8 mouse cellular contexts compared by ENCODE assay signal in the genomic region with DNA sequence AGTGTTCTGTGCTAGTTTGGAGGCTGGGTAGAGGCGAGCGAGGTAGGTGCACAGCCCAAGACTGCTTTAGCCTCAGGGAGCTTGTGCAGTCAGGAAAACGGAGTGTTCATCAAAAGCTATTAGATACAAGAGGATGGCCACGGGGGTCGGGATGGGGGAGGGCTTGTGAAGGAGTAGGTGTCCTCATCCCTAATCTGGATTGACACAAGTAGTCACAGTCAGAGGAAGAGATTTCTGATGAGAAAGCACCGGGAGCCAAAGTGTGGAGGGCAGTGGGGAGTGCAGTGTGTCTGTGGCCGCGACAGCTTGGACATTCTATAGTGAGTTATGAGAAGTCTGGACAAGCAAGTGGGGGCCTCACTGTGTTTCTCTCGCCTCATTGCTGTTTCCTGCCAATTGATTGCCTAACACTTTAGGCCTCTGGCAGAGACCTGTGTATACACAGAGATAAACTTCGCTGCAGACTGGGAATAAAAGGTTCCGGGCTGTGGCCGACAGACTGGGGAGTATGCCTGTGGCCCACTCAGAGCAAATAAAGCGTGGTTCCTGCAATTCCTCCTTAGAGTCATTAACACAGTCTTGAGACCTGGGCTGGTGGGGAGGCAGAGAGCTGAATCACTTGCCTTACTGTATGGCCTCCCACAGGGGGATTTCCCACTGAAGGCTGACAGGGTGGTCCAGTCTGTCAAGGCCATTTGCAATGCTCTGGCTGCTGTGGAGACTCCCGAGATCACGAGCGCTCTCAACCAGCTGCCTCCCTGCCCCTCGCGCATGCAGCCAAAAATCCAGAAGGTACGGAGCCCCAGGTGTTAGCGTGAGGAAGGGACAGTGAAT. TPM values are rescaled to one million over a fixed set of nuclear protein-coding genes. Genes with fewer than 3 reads are reported as not detected.
DNase-seq lines count a peak whose midpoint lies in the region; ATAC-seq and TF ChIP-seq lines count a peak whose summit lies in the region.

No protein-coding gene starts in this region.

- H3K27me3 ChIP-seq in heart, embryonic 16.5 days (ENCODE audit: control insufficient read depth, insufficient read depth, low read length): no peaks in the 10 kb centered on the region
- H3K27me3 ChIP-seq in lung, postnatal 0 days (replicated peaks; ENCODE audit: insufficient read depth, low read length): no peaks in the 10 kb centered on the region; the same call in 1 of the 2 replicates

- H3K27ac ChIP-seq in heart, embryonic 16.5 days (ENCODE audit: low read length): peak overlapping the region; percentile 81
- peak overlapping the region; percentile 55 for H3K27ac ChIP-seq in lung, postnatal 0 days (ENCODE audit: low read length)

- H3K4me1 ChIP-seq in heart, embryonic 16.5 days (ENCODE audit: control insufficient read depth, insufficient read depth, low read length): peaks cover 27% of the 10 kb centered on the region
- peaks cover 27% of the 10 kb centered on the region for H3K4me1 ChIP-seq in lung, postnatal 0 days (ENCODE audit: insufficient read depth, low read depth, low read length)

- H3K9me3 ChIP-seq in heart, embryonic 16.5 days (replicated peaks; ENCODE audit: control insufficient read depth, low read length): no peaks in the 10 kb centered on the region
- no peaks in the 10 kb centered on the region for H3K9me3 ChIP-seq in lung, postnatal 0 days (ENCODE audit: low read length)

- H3K4me2 ChIP-seq in heart, embryonic 16.5 days (ENCODE audit: low read depth, low read length): no peak overlapping the region
- 0 out of 2 replicates have a peak overlapping the region, but pooled peaks have one; percentile 8 for H3K4me2 ChIP-seq in lung, postnatal 0 days (replicated peaks; ENCODE audit: low read depth, low read length)

- peak overlapping the region; percentile 44; the same call in 1 of the 2 replicates for H3K9ac ChIP-seq in heart, embryonic 16.5 days (ENCODE audit: low read length)
- H3K9ac ChIP-seq in lung, postnatal 0 days (replicated peaks; ENCODE audit: low read depth): no peak overlapping the region

- peak; percentile 70 for TF ChIP-seq EP300 in lung, postnatal 0 days (IDR thresholded peaks at IDR 0.05)

- no peak overlapping the region for H3K4me3 ChIP-seq in heart, embryonic 16.5 days (ENCODE audit: low read length)
- H3K4me3 ChIP-seq in lung, postnatal 0 days (ENCODE audit: low read depth, low read length): no peak overlapping the region

- peaks cover 13% of the 10 kb centered on the region for H3K36me3 ChIP-seq in heart, embryonic 16.5 days (ENCODE audit: control insufficient read depth, insufficient read depth)
- H3K36me3 ChIP-seq in lung, postnatal 0 days (ENCODE audit: insufficient read depth, low read length): no peaks in the 10 kb centered on the region

- peak; percentile 43; the same call in 1 of the 2 replicates for ATAC-seq in heart, embryonic 16.5 days (replicated peaks; ENCODE audit: extremely low read depth, insufficient read depth, low FRiP score)
- peak; percentile 72 for ATAC-seq in lung, postnatal 0 days
- ATAC-seq in inflammation-experienced regulatory T-cells, adult 6 months: no peak

- peak; percentile 52 for DNase-seq in gastrocnemius, adult 18-20 months (ENCODE audit: low spot score)
- no peak for DNase-seq in gastrocnemius, postnatal 14 days
- peak; percentile 27 for DNase-seq in embryo, embryonic 9.5 days (ENCODE audit: extremely low spot score)
- DNase-seq in lung, postnatal 0 days (ENCODE audit: low spot score): peak; percentile 89
- no peak for DNase-seq in B cell, adult 2 months
- DNase-seq in frontal cortex, postnatal 36 days (ENCODE audit: low spot score in 2 of 2): no peak

- intact Hi-C loops in gastrocnemius, postnatal 14 days (cut with DNase I; ENCODE audit: low total_unique reads): no loop called here

- WGBS in heart, embryonic 16.5 days: 39% methylated on average over 20 of the region's 20 CpGs
- 30% methylated on average over 20 of the region's 20 CpGs for WGBS in lung, postnatal 0 days

- no peak for TF ChIP-seq CTCF in lung, postnatal 0 days (IDR thresholded peaks at IDR 0.05)

RNA-seq across cellular contexts. Expression of a gene that starts 31.4 kb away (rescaled TPM):
- 10 to 100 TPM in 1 of 2 experiments, 1 to 10 TPM in 1; 8.2 to 10.8 TPM for total RNA-seq in gastrocnemius, adult 18-20 months (2021)
- total RNA-seq in gastrocnemius, postnatal 14 days (2021): 10 to 100 TPM; 12.2 to 21.6 TPM
- 9.5 and 10.1 TPM in 2 replicates for polyA plus RNA-seq in heart, embryonic 16.5 days (2015; fragmentation: Nextera tagmentation; extraction: Ambion mirVana)
- polyA plus RNA-seq in lung, postnatal 0 days (2015; fragmentation: Nextera tagmentation; extraction: Ambion mirVana): 4.3 and 4.6 TPM in 2 replicates
- polyA plus RNA-seq in inflammation-experienced regulatory T-cells, adult 6 months (2017; shearing (Covaris generic)): under 1 TPM; 0.36 to 0.67 (median 0.61) TPM

RNA-seq across cellular contexts. Expression of a gene that starts 46.5 kb away (rescaled TPM):
- 10 to 100 TPM; 20.6 to 22.3 TPM for total RNA-seq in gastrocnemius, adult 18-20 months (2021)
- 10 to 100 TPM; 23.0 to 33.2 TPM for total RNA-seq in gastrocnemius, postnatal 14 days (2021)
- 20.7 and 25.6 TPM in 2 replicates for polyA plus RNA-seq in heart, embryonic 16.5 days (2015; fragmentation: Nextera tagmentation; extraction: Ambion mirVana)
- 14.9 and 19.3 TPM in 2 replicates for polyA plus RNA-seq in lung, postnatal 0 days (2015; fragmentation: Nextera tagmentation; extraction: Ambion mirVana)
- 100 to 1,000 TPM in 1 of 3 experiments, 10 to 100 TPM in 2; 94.1 to 139 (median 98.6) TPM for polyA plus RNA-seq in inflammation-experienced regulatory T-cells, adult 6 months (2017; shearing (Covaris generic))

RNA-seq across cellular contexts. Expression of a gene that starts 54.0 kb away (rescaled TPM):
- 10 to 100 TPM; 13.0 to 15.3 TPM for total RNA-seq in gastrocnemius, adult 18-20 months (2021)
- total RNA-seq in gastrocnemius, postnatal 14 days (2021): 10 to 100 TPM; 22.1 to 24.6 TPM
- 22.3 and 25.1 TPM in 2 replicates for polyA plus RNA-seq in heart, embryonic 16.5 days (2015; fragmentation: Nextera tagmentation; extraction: Ambion mirVana)
- polyA plus RNA-seq in lung, postnatal 0 days (2015; fragmentation: Nextera tagmentation; extraction: Ambion mirVana): 19.5 and 20.0 TPM in 2 replicates
- polyA plus RNA-seq in inflammation-experienced regulatory T-cells, adult 6 months (2017; shearing (Covaris generic)): 10 to 100 TPM; 20.8 to 26.0 (median 23.6) TPM

Comparison
In these comparisons a context has a peak if more than half of its experiments do, and no peak if none do; other contexts are left out.
1. DNase-seq: peak in gastrocnemius, adult 18-20 months (single experiment), embryo, embryonic 9.5 days (single experiment) and lung, postnatal 0 days (single experiment); none in gastrocnemius, postnatal 14 days (single experiment), B cell, adult 2 months (0 of 2) and frontal cortex, postnatal 36 days (0 of 2).